In genomic region chr7:4933103-4933502, GRCm38 (mm10) we compare ENCODE assay signal across 25 mouse cellular contexts. TPM values are rescaled to one million over a fixed set of nuclear protein-coding genes. Genes with fewer than 3 reads are reported as not detected.
A peak's percentile ranks its signal among the peaks of the same experiment; 100 is the strongest.
DNase-seq lines count a peak whose midpoint lies in the region; ATAC-seq and TF ChIP-seq lines count a peak whose summit lies in the region.
"Had no signal": no experiment of that assay in that cellular context is flagged by ENCODE, and none has a peak within 500 bp of the region (broad histone marks: within the 10 kb centered on the region; RNA-seq: fewer than 3 reads in every experiment).

No protein-coding gene starts in this region.

- 70% methylated on average over 12 of the region's 12 CpGs for WGBS in embryonic facial prominence, embryonic 15.5 days
- WGBS in embryonic facial prominence, embryonic 10.5 days, result 78% methylated on average over 12 of the region's 12 CpGs
- 72% methylated on average over 12 of the region's 12 CpGs for WGBS in limb, embryonic 14.5 days
- WGBS in limb, embryonic 10.5 days, result 78% methylated on average over 12 of the region's 12 CpGs

- 0 out of 2 replicates have a peak, but pooled peaks cover 10% of the 10 kb centered on the region for H3K4me1 ChIP-seq in embryonic facial prominence, embryonic 15.5 days
- peaks cover 6% of the 10 kb centered on the region for H3K4me1 ChIP-seq in embryonic facial prominence, embryonic 10.5 days
- H3K4me1 ChIP-seq in limb, embryonic 14.5 days (ENCODE audit: control insufficient read depth, insufficient read depth, low read length), result no peaks in the 10 kb centered on the region
- H3K4me1 ChIP-seq in limb, embryonic 10.5 days, result peaks cover 3% of the 10 kb centered on the region; the same call in 1 of the 2 replicates

- H3K4me2 ChIP-seq in embryonic facial prominence, embryonic 15.5 days (replicated peaks), result no peak overlapping the region
- H3K4me2 ChIP-seq in limb, embryonic 14.5 days (replicated peaks; ENCODE audit: low read depth, low read length, severe bottlenecking), result no peak overlapping the region

- no peak overlapping the region for H3K4me3 ChIP-seq in embryonic facial prominence, embryonic 15.5 days (replicated peaks)
- H3K4me3 ChIP-seq in embryonic facial prominence, embryonic 10.5 days, result no peak overlapping the region
- H3K4me3 ChIP-seq in limb, embryonic 14.5 days (replicated peaks; ENCODE audit: low read length), result no peak overlapping the region
- no peak overlapping the region for H3K4me3 ChIP-seq in limb, embryonic 10.5 days

- no peaks in the 10 kb centered on the region for H3K9me3 ChIP-seq in embryonic facial prominence, embryonic 15.5 days (replicated peaks)
- H3K9me3 ChIP-seq in embryonic facial prominence, embryonic 10.5 days, result peaks cover 7% of the 10 kb centered on the region; the same call in 1 of the 2 replicates
- no peaks in the 10 kb centered on the region for H3K9me3 ChIP-seq in limb, embryonic 14.5 days (ENCODE audit: control insufficient read depth, low read length)
- no peaks in the 10 kb centered on the region for H3K9me3 ChIP-seq in limb, embryonic 10.5 days (replicated peaks)
- H3K9me3 ChIP-seq: G1E had no signal

- no peak for TF ChIP-seq POLR2A in limb, embryonic 14.5 days (IDR thresholded peaks at IDR 0.05; ENCODE audit: borderline replicate concordance, extremely low read depth, insufficient read depth, insufficient read length)

- no peak for ATAC-seq in embryonic facial prominence, embryonic 15.5 days (ENCODE audit: insufficient number of reproducible peaks, low FRiP score, low TSS enrichment, low read depth)
- ATAC-seq in limb, embryonic 14.5 days (ENCODE audit: low FRiP score, low read depth), result peak; percentile 29; the same call in 1 of the 2 replicates
- ATAC-seq: activated CD4-positive, CD25-positive, alpha-beta regulatory T cell, adult 4 months; CD4-positive, CD25-positive, alpha-beta regulatory T cell, adult 4 months; Patski had no signal

- H3K36me3 ChIP-seq in embryonic facial prominence, embryonic 15.5 days, result no peaks in the 10 kb centered on the region
- no peaks in the 10 kb centered on the region for H3K36me3 ChIP-seq in embryonic facial prominence, embryonic 10.5 days (replicated peaks)
- H3K36me3 ChIP-seq in limb, embryonic 14.5 days (ENCODE audit: control insufficient read depth, insufficient read depth, low read length), result no peaks in the 10 kb centered on the region
- no peaks in the 10 kb centered on the region for H3K36me3 ChIP-seq in limb, embryonic 10.5 days
- H3K36me3 ChIP-seq: G1E had no signal

- 0 out of 2 replicates have a peak overlapping the region, but pooled peaks have one; percentile 11 for H3K27ac ChIP-seq in embryonic facial prominence, embryonic 15.5 days (replicated peaks)
- no peak overlapping the region for H3K27ac ChIP-seq in embryonic facial prominence, embryonic 10.5 days (replicated peaks)
- H3K27ac ChIP-seq in limb, embryonic 14.5 days (replicated peaks; ENCODE audit: low read depth, low read length), result no peak overlapping the region
- H3K27ac ChIP-seq in limb, embryonic 10.5 days, result no peak overlapping the region

- H3K9ac ChIP-seq in embryonic facial prominence, embryonic 15.5 days, result no peak overlapping the region
- 0 out of 2 replicates have a peak overlapping the region, but pooled peaks have one; percentile 25 for H3K9ac ChIP-seq in limb, embryonic 14.5 days (ENCODE audit: low read depth, low read length, severe bottlenecking)

- DNase-seq in cerebellum, postnatal 10 days, result peak; percentile 48 to 64
- DNase-seq in cerebellum, adult 9-11 months, result no peak
- DNase-seq in embryonic facial prominence, embryonic 10.5 days (ENCODE audit: low spot score), result no peak
- peak; percentile 57 for DNase-seq in left cerebral cortex, postnatal 4 days
- DNase-seq in left cerebral cortex, postnatal 25 days (ENCODE audit: low spot score in 2 of 2), result no peak
- DNase-seq in limb, embryonic 14.5 days (ENCODE audit: low spot score), result no peak
- no peak for DNase-seq in limb, embryonic 10.5 days (ENCODE audit: low spot score)
- DNase-seq: adrenal gland, adult 2 months; adrenal gland, adult 8-10 months; adrenal gland, postnatal 10 days; adrenal gland, postnatal 14 days; adrenal gland, postnatal 25 days; adrenal gland, postnatal 36 days; B cell, adult 2 months; cerebellum, adult 11 months; cerebellum, adult 11-12 months had no signal

- H3K27me3 ChIP-seq in embryonic facial prominence, embryonic 15.5 days, result no peaks in the 10 kb centered on the region
- H3K27me3 ChIP-seq in embryonic facial prominence, embryonic 10.5 days (replicated peaks; ENCODE audit: low read depth, poor library complexity, severe bottlenecking), result no peaks in the 10 kb centered on the region
- no peaks in the 10 kb centered on the region for H3K27me3 ChIP-seq in limb, embryonic 14.5 days (ENCODE audit: control insufficient read depth, insufficient read depth, low read length)
- H3K27me3 ChIP-seq in limb, embryonic 10.5 days (ENCODE audit: low read depth, poor library complexity, severe bottlenecking), result no peaks in the 10 kb centered on the region
- H3K27me3 ChIP-seq: CH12.LX, Patski had no signal

- intact Hi-C loops in left cerebral cortex, postnatal 4 days (cut with DNase I), result loop anchor here (10.0 kb wide), 1 partner anchor 112 kb away; no protein-coding TSS in a partner anchor
- intact Hi-C loops in left cerebral cortex, postnatal 25 days (cut with DNase I), result no loop called here

RNA-seq across cellular contexts. Expression of gene Ssc5d, which starts 7.5 kb away (rescaled TPM):
- 4.7 and 5.5 TPM in 2 replicates for polyA plus RNA-seq in embryonic facial prominence, embryonic 15.5 days (2015; fragmentation: Nextera tagmentation; extraction: Ambion mirVana)
- polyA plus RNA-seq in embryonic facial prominence, embryonic 10.5 days (2016; fragmentation: Nextera tagmentation; extraction: Ambion mirVana), result 1.4 and 1.7 TPM in 2 replicates
- 1 to 10 TPM; 3.1 to 3.6 TPM for total RNA-seq in left cerebral cortex, postnatal 4 days (2021)
- total RNA-seq in left cerebral cortex, postnatal 25 days (2021), result 1 to 10 TPM; 2.3 to 2.4 TPM
- polyA plus RNA-seq in limb, embryonic 14.5 days (2012; rRNA removed), result 38.1 and 48.4 TPM in 2 replicates
- polyA plus RNA-seq in limb, embryonic 14.5 days (2014; fragmentation: Nextera tagmentation; extraction: Ambion mirVana), result 13.2 and 13.6 TPM in 2 replicates
- polyA plus RNA-seq in limb, embryonic 10.5 days (2016; fragmentation: Nextera tagmentation; extraction: Ambion mirVana), result 0.95 and 2.0 TPM in 2 replicates

RNA-seq across cellular contexts. Expression of gene Nat14, which starts 11.3 kb away (rescaled TPM):
- 5.1 and 5.5 TPM in 2 replicates for polyA plus RNA-seq in embryonic facial prominence, embryonic 15.5 days (2015; fragmentation: Nextera tagmentation; extraction: Ambion mirVana)
- polyA plus RNA-seq in embryonic facial prominence, embryonic 10.5 days (2016; fragmentation: Nextera tagmentation; extraction: Ambion mirVana), result 4.9 and 5.3 TPM in 2 replicates
- total RNA-seq in left cerebral cortex, postnatal 4 days (2021), result 10 to 100 TPM; 50.8 to 51.5 TPM
- total RNA-seq in left cerebral cortex, postnatal 25 days (2021), result 100 to 1,000 TPM in 1 of 2 experiments, 10 to 100 TPM in 1; 94.4 to 103 TPM
- 7.6 and 10.0 TPM in 2 replicates for polyA plus RNA-seq in limb, embryonic 14.5 days (2012; rRNA removed)
- 0.92 and 1.9 TPM in 2 replicates for polyA plus RNA-seq in limb, embryonic 14.5 days (2014; fragmentation: Nextera tagmentation; extraction: Ambion mirVana)
- 2.8 and 4.9 TPM in 2 replicates for polyA plus RNA-seq in limb, embryonic 10.5 days (2016; fragmentation: Nextera tagmentation; extraction: Ambion mirVana)
- polyA plus RNA-seq: activated CD4-positive, CD25-positive, alpha-beta regulatory T cell, adult 4 months had no signal

RNA-seq across cellular contexts. Expression of gene Zfp628, which starts 18.1 kb away (rescaled TPM):
- polyA plus RNA-seq in embryonic facial prominence, embryonic 15.5 days (2015; fragmentation: Nextera tagmentation; extraction: Ambion mirVana), result 4.1 and 4.9 TPM in 2 replicates
- polyA plus RNA-seq in embryonic facial prominence, embryonic 10.5 days (2016; fragmentation: Nextera tagmentation; extraction: Ambion mirVana), result 4.5 and 4.6 TPM in 2 replicates
- total RNA-seq in left cerebral cortex, postnatal 4 days (2021), result 10 to 100 TPM; 21.1 to 21.4 TPM
- 10 to 100 TPM; 14.3 to 14.6 TPM for total RNA-seq in left cerebral cortex, postnatal 25 days (2021)
- polyA plus RNA-seq in limb, embryonic 14.5 days (2012; rRNA removed), result 13.4 and 22.3 TPM in 2 replicates
- 4.0 and 4.6 TPM in 2 replicates for polyA plus RNA-seq in limb, embryonic 14.5 days (2014; fragmentation: Nextera tagmentation; extraction: Ambion mirVana)
- 4.2 and 5.1 TPM in 2 replicates for polyA plus RNA-seq in limb, embryonic 10.5 days (2016; fragmentation: Nextera tagmentation; extraction: Ambion mirVana)

RNA-seq across cellular contexts. Expression of gene Gm36210, which starts 26.8 kb away (rescaled TPM):
- polyA plus RNA-seq in embryonic facial prominence, embryonic 15.5 days (2015; fragmentation: Nextera tagmentation; extraction: Ambion mirVana), result not detected in 2 replicates
- polyA plus RNA-seq in embryonic facial prominence, embryonic 10.5 days (2016; fragmentation: Nextera tagmentation; extraction: Ambion mirVana), result 0.22 TPM in 1 of 2 replicates, not detected in the other
- under 1 TPM; 0.50 to 0.74 TPM for total RNA-seq in left cerebral cortex, postnatal 4 days (2021)
- under 1 TPM in 1 of 2 experiments, not detected in 1; 0.25 TPM for total RNA-seq in left cerebral cortex, postnatal 25 days (2021)
- 0.15 and 0.22 TPM in 2 replicates for polyA plus RNA-seq in limb, embryonic 14.5 days (2012; rRNA removed)
- polyA plus RNA-seq in limb, embryonic 14.5 days (2014; fragmentation: Nextera tagmentation; extraction: Ambion mirVana), result not detected in 2 replicates
- not detected in 2 replicates for polyA plus RNA-seq in limb, embryonic 10.5 days (2016; fragmentation: Nextera tagmentation; extraction: Ambion mirVana)
- total RNA-seq: adrenal gland, adult 18-20 months; adrenal gland, postnatal 10 days; adrenal gland, postnatal 25 days; adrenal gland, postnatal 36 days; CH12.LX; G1E had no signal
- polyA plus RNA-seq: activated CD4-positive, CD25-positive, alpha-beta regulatory T cell, adult 4 months; adrenal gland, adult 2 months; C2C12; CD4-positive, CD25-positive, alpha-beta regulatory T cell, adult 4 months; G1E; Patski had no signal

RNA-seq across cellular contexts. Expression of gene Sbk2, which starts 31.1 kb away (rescaled TPM):
- 0.32 and 1.1 TPM in 2 replicates for polyA plus RNA-seq in embryonic facial prominence, embryonic 15.5 days (2015; fragmentation: Nextera tagmentation; extraction: Ambion mirVana)
- 0.09 TPM in 1 of 2 replicates, not detected in the other for polyA plus RNA-seq in embryonic facial prominence, embryonic 10.5 days (2016; fragmentation: Nextera tagmentation; extraction: Ambion mirVana)
- not detected for total RNA-seq in left cerebral cortex, postnatal 4 days (2021)
- total RNA-seq in left cerebral cortex, postnatal 25 days (2021), result not detected
- polyA plus RNA-seq in limb, embryonic 14.5 days (2012; rRNA removed), result 0.45 and 0.74 TPM in 2 replicates
- polyA plus RNA-seq in limb, embryonic 14.5 days (2014; fragmentation: Nextera tagmentation; extraction: Ambion mirVana), result 0.37 and 1.1 TPM in 2 replicates
- 0.10 and 0.18 TPM in 2 replicates for polyA plus RNA-seq in limb, embryonic 10.5 days (2016; fragmentation: Nextera tagmentation; extraction: Ambion mirVana)
- total RNA-seq: MEL had no signal
- polyA plus RNA-seq: activated CD4-positive, CD25-positive, alpha-beta regulatory T cell, adult 4 months; CD4-positive, CD25-positive, alpha-beta regulatory T cell, adult 4 months; G1E had no signal

Comparison
In these comparisons a context has a peak if more than half of its experiments do, and no peak if none do; other contexts are left out.
1. DNase-seq: peak in cerebellum, postnatal 10 days (2 of 2) and left cerebral cortex, postnatal 4 days (single experiment); none in cerebellum, adult 9-11 months (single experiment), embryonic facial prominence, embryonic 10.5 days (single experiment), left cerebral cortex, postnatal 25 days (0 of 2), limb, embryonic 14.5 days (single experiment) and limb, embryonic 10.5 days (single experiment).